Mouse (Mus musculus) liver, postnatal 0 days (tissue): Measurements from ENCODE around the gene 9130230L23Rik.

Source experiments
- CTCF ChIP-seq: sonication (generic); IDR thresholded peaks from 2 replicates; pipeline ENCODE4 v1.5.1; 2016; ENCODE audit warnings: antibody characterized with exemption, low read depth
- EP300 ChIP-seq: IDR thresholded peaks from 2 replicates; pipeline ENCODE4 v1.6.1; 2016; ENCODE audit warnings: antibody characterized with exemption, low read depth, mild to moderate bottlenecking

GRCm38 (mm10) chr5:65950236-65950635 is 53.8 kb downstream of the 9130230L23Rik start:
- no peak for TF ChIP-seq CTCF
- no peak for TF ChIP-seq EP300
